Mouse (Mus musculus) erythroblast, embryonic 14.5 days (primary cell): Measurements from ENCODE around the gene Slc17a3.

Experiments
- GATA1 ChIP-seq: IDR thresholded peaks from 2 replicates; pipeline ENCODE4 v1.6.1; 2012; ENCODE audit warnings: low read length, inconsistent platforms, mixed read lengths
- TAL1 ChIP-seq: IDR thresholded peaks from 3 replicates; pipeline ENCODE4 v1.6.1; 2012; ENCODE audit warnings: low read length, inconsistent platforms, mixed read lengths

DNA sequence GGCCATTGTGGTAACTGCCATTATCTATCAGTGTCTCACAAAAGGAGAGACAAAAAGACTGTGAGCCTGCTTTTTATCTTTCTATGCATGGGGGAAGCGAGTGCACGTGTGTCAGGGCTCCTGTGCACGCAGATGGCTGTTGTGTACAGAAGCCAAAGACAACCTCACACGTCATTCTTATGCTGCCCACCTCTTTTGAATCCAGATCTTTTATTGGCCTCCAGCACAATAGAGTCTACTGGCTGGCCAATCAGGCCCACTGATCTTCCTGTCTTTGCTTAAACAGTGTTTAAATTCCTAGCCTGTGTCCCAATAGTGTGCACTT is 54.0 kb downstream of the Slc17a3 start:
- no peak for TF ChIP-seq GATA1
- TF ChIP-seq TAL1, result no peak
